Mouse (Mus musculus): ENCODE data around the gene Tmem97. TPM values are rescaled to one million over a fixed set of nuclear protein-coding genes. Genes with fewer than 3 reads are reported as not detected.
"Not testable (repeated sequence)": the region's sequence is repeated elsewhere in the genome, so short reads cannot be mapped to it uniquely, and the experiment has no call there.

Tmem97 gene
- 73.4 and 73.5 TPM in 2 replicates for polyA plus RNA-seq (2015; fragmentation: Nextera tagmentation; extraction: Ambion mirVana)

DNA sequence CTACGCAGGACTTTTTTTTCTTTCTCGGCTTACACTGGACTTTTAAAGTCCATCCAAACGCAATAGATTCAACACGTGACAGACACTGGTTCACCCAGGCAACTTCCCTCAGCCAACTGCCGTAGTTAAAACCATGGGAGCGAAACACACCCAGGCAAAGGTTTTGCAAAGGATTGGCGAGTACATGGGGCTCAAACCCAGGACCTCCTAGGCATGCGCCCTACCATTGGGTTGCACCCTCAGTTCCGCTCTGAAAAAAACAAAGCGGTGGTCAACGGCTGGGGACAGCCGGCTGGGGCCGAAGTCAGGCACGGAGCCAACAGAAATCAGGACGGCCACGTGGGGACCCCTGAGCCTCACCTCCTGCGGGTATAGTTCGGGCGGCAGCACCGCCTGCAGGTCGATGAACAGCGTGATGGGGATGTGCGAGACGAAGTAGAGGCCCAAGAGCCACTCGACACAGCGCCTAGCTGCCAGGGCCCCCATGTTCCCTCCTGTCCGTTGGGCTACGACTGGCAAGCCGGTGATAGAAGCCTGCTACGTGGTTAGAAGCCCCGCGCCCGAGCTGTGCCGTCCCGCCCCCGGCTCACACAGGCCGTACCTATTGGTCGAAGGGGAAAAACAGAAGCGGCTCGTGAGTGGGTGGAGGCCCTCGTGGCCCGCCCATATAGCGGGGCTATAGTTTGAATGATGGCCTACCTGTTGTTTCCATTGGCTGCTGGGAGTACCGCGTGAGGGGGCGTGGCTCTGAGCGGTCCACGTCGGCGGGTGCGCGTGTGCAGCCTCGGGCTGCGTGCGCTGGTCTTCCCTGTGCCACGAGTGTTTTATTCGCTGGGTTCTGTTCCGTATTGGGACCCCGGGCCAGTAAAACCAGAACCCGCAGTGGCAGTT, at the start of gene Tmem97:
Gene Tmem97, minus strand, starts transcription at position 610 of the 891 bp plus-strand sequence.
- Histone ChIP-seq H3K9me3 (replicated peaks) (no peaks in the 10 kb centered on the region), H3K27ac (replicated peaks) (peak within 1 kb of the TSS; percentile 81), H3K4me3 (replicated peaks) (peak within 1 kb of the TSS; percentile 64), H3K4me1 (peaks cover 21% of the 10 kb centered on the region), H3K36me3 (peaks cover 4% of the 10 kb centered on the region; the same call in 1 of the 2 replicates), H3K27me3 (no peaks in the 10 kb centered on the region), H3K9ac (peak within 1 kb of the TSS; percentile 53), H3K4me2 (replicated peaks) (peak within 1 kb of the TSS; percentile 78)
- WGBS, result under 1% methylated on average over 60 of the region's 60 CpGs
- peak; percentile 100 for ATAC-seq (ENCODE audit: insufficient number of reproducible peaks, low FRiP score, low TSS enrichment, low read depth)

DNA sequence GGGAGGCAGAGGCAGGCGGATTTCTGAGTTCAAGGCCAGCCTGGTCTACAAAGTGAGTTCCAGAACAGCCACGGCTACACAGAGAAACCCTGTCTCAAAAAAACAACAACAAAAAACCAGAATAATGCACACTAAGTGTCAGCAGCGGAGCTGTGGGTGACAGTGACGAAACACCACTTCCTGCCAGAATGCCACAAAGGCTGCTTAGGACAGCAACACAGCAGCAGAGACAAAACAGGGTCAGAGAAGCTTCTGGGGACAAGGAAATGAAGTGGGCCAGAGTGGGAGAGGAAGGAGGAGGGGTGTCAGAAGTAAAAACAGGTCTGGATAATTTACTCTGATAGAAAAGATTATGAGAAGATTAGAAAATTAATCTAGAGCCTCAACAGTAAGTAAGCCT, 49.5 kb upstream of the Tmem97 start:
- H3K27me3 ChIP-seq, result no peaks in the 10 kb centered on the region
- H3K9me3 ChIP-seq (replicated peaks), result no peaks in the 10 kb centered on the region
- WGBS, result 82% methylated on average over 4 of the region's 4 CpGs
- no peak overlapping the region for H3K9ac ChIP-seq
- ATAC-seq (ENCODE audit: insufficient number of reproducible peaks, low FRiP score, low TSS enrichment, low read depth), result no peak
- no peak overlapping the region for H3K4me3 ChIP-seq (replicated peaks)
- H3K4me1 ChIP-seq, result 0 out of 2 replicates have a peak, but pooled peaks cover 4% of the 10 kb centered on the region
- no peak overlapping the region for H3K27ac ChIP-seq (replicated peaks)
- peaks cover 4% of the 10 kb centered on the region; the same call in 1 of the 2 replicates for H3K36me3 ChIP-seq
- H3K4me2 ChIP-seq (replicated peaks), result no peak overlapping the region

DNA sequence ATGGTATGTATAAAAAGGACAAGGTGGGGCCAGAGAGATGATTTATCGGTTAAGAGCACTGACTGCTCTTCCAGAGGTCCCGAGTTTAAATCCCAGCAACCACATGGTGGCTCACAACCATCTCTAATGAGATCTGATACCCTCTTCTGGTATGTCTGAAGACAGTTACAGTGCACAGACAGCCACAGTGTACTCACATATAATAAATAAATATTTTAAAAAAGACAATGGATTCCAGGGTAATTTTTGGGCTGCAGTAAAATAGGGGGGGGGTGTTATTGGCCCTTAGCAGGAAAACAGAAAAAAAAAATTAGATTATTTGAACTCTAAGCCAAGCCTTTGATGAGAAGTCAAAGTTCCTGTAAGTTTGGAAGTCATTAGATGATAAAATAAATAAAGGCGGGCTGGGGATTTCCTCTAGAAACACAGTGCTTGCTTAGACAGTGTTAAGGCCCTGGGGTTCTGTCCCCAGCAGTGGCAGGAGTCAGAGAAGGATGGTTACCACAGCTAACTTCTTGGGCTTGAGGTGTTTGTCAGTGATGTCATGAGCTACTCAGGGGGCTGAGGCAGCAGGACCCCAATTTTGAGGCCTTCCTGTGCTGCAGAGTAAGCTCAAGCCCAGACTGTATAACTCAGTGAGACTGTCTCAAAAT, 48.3 kb upstream of the Tmem97 start:
- ATAC-seq (ENCODE audit: insufficient number of reproducible peaks, low FRiP score, low TSS enrichment, low read depth), result no peak
- no peak overlapping the region for H3K27ac ChIP-seq (replicated peaks)
- no peaks in the 10 kb centered on the region for H3K9me3 ChIP-seq (replicated peaks)
- 49% methylated on average over 3 of the region's 3 CpGs for WGBS
- peaks cover 4% of the 10 kb centered on the region; the same call in 1 of the 2 replicates for H3K36me3 ChIP-seq
- no peak overlapping the region for H3K4me3 ChIP-seq (replicated peaks)
- H3K27me3 ChIP-seq, result no peaks in the 10 kb centered on the region
- no peak overlapping the region for H3K9ac ChIP-seq
- H3K4me1 ChIP-seq, result 0 out of 2 replicates have a peak, but pooled peaks cover 4% of the 10 kb centered on the region
- no peak overlapping the region for H3K4me2 ChIP-seq (replicated peaks)

DNA sequence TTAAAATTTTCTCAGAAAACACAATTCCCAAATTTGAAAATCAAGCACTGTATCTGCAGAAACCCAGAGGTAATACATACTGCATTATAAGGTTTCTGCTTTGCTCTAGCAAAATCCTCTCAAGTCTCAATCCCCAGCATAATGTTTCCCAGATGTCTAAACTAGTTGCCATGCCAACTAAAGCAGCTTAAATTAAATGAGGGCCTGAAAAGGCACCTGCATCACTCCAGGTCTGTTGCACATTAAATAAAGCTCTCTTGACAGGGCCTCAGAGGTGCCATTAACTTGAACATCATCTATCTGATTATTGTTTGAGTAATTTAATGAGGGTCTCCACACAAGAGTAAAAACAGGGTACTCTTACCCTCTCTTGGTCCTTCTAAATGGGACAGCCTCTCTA, 46.2 kb upstream of the Tmem97 start:
- Histone ChIP-seq H3K27ac (replicated peaks) (no peak overlapping the region), H3K36me3 (no peaks in the 10 kb centered on the region), H3K4me1 (0 out of 2 replicates have a peak, but pooled peaks cover 4% of the 10 kb centered on the region), H3K4me3 (replicated peaks) (no peak overlapping the region), H3K9ac (no peak overlapping the region), H3K27me3 (no peaks in the 10 kb centered on the region), H3K4me2 (replicated peaks) (no peak overlapping the region), H3K9me3 (replicated peaks) (no peaks in the 10 kb centered on the region)
- peak; percentile 51 for ATAC-seq (ENCODE audit: insufficient number of reproducible peaks, low FRiP score, low TSS enrichment, low read depth)

DNA sequence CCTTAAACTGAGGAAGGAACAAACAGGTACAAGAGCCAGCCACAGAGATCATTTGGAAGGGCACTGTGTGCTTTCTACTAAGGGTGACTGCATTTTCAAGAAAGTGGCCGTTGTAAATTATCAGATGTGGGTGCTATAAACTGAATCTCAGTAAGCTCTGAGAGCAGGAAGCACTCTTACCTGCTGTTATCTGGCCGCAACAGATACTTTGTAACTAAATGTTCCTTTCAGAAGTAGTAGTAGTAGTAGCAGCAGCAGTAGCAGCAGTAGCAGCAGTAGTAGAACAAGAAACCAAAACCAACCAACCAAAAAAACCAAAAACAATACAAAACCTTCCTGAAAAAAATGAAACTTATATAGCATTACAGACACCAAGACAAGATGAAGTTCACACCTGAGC, 45.2 kb upstream of the Tmem97 start:
- no peak overlapping the region for H3K4me3 ChIP-seq (replicated peaks)
- no peak overlapping the region for H3K9ac ChIP-seq
- WGBS, result 86% methylated on average over 2 of the region's 2 CpGs
- no peaks in the 10 kb centered on the region for H3K27me3 ChIP-seq
- no peak for ATAC-seq (ENCODE audit: insufficient number of reproducible peaks, low FRiP score, low TSS enrichment, low read depth)
- H3K4me2 ChIP-seq (replicated peaks), result no peak overlapping the region
- no peaks in the 10 kb centered on the region for H3K9me3 ChIP-seq (replicated peaks)
- H3K27ac ChIP-seq (replicated peaks), result no peak overlapping the region
- 0 out of 2 replicates have a peak, but pooled peaks cover 4% of the 10 kb centered on the region for H3K4me1 ChIP-seq
- H3K36me3 ChIP-seq, result no peaks in the 10 kb centered on the region

DNA sequence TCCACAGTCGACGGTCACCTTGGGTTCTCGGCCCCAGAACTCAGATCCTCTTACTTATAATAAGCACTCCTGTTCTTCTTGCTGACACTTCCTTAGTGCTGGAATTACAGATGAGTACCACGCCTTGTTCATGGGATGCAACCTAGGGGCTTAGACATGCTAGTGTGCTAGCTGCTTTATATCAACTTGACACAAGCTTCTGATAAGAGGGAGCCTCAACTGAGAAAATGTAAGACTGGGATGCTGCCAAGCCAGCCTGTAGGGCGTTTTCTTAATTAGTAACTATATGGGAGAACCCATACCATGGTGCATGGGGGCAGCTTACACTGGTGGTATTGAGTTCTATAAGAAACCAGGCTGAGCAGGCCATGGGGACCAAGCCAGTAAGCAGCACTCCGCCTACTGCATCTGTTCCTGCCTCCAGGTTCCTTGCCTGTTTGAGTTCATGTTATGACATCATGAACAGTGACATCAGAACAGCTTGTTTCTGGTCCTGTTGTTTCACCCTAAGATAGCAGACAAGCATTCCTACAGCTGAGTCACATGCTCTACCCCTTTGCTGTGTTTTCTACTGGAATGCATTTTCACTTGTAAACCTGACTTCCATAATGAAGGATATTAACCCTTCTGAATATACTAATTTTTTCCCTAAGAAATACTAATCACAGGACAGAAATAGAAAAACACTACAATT, 43.8 kb upstream of the Tmem97 start:
- WGBS, result 85% methylated on average over 6 of the region's 6 CpGs
- H3K9me3 ChIP-seq (replicated peaks), result no peaks in the 10 kb centered on the region
- no peak overlapping the region for H3K4me3 ChIP-seq (replicated peaks)
- no peak overlapping the region for H3K9ac ChIP-seq
- H3K4me1 ChIP-seq, result 0 out of 2 replicates have a peak, but pooled peaks cover 4% of the 10 kb centered on the region
- no peaks in the 10 kb centered on the region for H3K36me3 ChIP-seq
- no peak overlapping the region for H3K4me2 ChIP-seq (replicated peaks)
- ATAC-seq (ENCODE audit: insufficient number of reproducible peaks, low FRiP score, low TSS enrichment, low read depth), result no peak
- H3K27me3 ChIP-seq, result no peaks in the 10 kb centered on the region
- H3K27ac ChIP-seq (replicated peaks), result no peak overlapping the region

DNA sequence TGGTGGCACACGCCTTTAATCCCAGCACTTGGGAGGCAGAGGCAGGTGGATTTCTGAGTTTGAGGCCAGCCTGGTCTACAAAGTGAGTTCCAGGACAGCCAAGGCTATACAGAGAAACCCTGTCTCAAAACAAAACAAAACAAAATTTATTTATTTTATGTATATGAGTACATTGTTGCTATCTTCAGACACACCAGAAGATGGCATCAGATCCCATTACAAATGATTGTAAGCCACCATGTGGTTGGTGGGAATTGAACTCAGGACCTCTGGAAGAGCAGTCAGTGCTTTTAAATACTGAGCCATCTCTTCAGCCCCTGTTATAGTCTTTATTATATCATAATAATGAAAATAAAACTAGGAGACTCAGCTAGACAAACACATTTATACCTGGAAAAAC, 37.1 kb upstream of the Tmem97 start:
- not testable (repeated sequence) for H3K27ac ChIP-seq (replicated peaks); H3K9ac ChIP-seq; H3K4me1 ChIP-seq; H3K27me3 ChIP-seq; H3K4me3 ChIP-seq (replicated peaks); H3K9me3 ChIP-seq (replicated peaks); H3K4me2 ChIP-seq (replicated peaks); ATAC-seq (ENCODE audit: insufficient number of reproducible peaks, low FRiP score, low TSS enrichment, low read depth)
- peaks cover 25% of the 10 kb centered on the region for H3K36me3 ChIP-seq
- 84% methylated on average over 1 of the region's 1 CpGs for WGBS

DNA sequence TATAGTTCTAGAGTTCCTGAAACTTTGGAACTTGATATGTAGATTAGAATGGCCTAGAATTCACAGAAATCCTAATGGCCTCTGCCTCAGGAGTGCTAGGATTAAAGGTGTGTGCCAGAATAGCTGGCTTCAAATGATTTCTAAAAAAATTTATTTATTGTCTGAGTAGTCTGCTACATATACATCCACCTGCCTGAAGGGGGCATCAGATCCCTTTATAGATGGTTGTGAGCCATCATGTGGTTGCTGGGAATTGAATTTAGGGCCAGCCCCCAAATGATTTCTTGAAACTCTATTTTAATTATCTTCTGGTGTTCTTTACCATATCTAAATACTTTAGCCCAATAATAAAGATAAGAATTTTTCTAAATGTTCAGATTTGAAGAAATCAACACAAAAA, 35.5 kb upstream of the Tmem97 start:
- Histone ChIP-seq H3K27ac (replicated peaks) (no peak overlapping the region), H3K36me3 (peaks cover 29% of the 10 kb centered on the region), H3K4me3 (replicated peaks) (no peak overlapping the region), H3K27me3 (no peaks in the 10 kb centered on the region), H3K4me2 (replicated peaks) (no peak overlapping the region), H3K9me3 (replicated peaks) (no peaks in the 10 kb centered on the region), H3K9ac (no peak overlapping the region), H3K4me1 (no peaks in the 10 kb centered on the region)
- ATAC-seq (ENCODE audit: insufficient number of reproducible peaks, low FRiP score, low TSS enrichment, low read depth), result no peak

DNA sequence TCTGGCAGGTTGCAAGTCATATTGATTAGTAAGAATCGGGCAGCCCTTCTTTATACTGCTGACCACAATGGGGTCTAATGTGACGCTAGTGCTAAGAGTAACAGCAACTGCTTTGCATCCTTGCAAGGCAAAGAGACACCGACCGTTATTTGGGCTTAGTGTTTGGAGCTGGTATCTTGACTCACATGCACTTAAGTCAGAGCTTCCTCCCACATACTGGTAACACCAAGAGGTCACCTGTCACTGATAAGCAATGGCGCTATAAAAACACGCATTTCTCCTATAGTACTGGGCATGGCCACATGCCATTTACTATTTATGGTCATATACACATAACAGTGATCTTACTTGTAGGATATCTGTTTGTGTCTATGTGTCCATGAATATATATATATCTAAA, 32.3 kb upstream of the Tmem97 start:
- peaks cover 56% of the 10 kb centered on the region for H3K36me3 ChIP-seq
- no peak overlapping the region for H3K4me2 ChIP-seq (replicated peaks)
- ATAC-seq (ENCODE audit: insufficient number of reproducible peaks, low FRiP score, low TSS enrichment, low read depth), result no peak
- no peak overlapping the region for H3K9ac ChIP-seq
- H3K4me1 ChIP-seq, result no peaks in the 10 kb centered on the region
- H3K9me3 ChIP-seq (replicated peaks), result no peaks in the 10 kb centered on the region
- WGBS, result 91% methylated on average over 6 of the region's 6 CpGs
- no peaks in the 10 kb centered on the region for H3K27me3 ChIP-seq
- H3K27ac ChIP-seq (replicated peaks), result no peak overlapping the region
- H3K4me3 ChIP-seq (replicated peaks), result no peak overlapping the region

DNA sequence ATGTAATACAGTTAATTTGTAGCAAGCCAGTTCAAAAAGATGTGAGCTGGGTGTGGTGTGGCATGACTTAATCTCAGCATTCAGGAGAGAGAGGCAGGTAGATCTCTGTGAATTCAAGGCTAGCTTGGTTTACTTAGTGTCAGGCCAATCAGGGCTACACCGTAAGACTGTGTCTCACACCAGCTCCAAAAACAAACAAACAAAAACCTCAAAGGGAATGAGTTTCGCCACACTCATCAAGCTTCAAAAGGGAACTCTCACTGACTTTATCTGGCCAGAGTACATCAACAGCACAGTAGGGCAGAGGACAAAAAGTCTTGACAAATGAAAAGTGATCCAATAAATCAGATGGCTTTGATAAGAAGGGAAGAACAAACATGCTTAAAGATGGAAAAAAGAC, 24.4 kb upstream of the Tmem97 start:
- WGBS, result 80% methylated on average over 2 of the region's 2 CpGs
- Histone ChIP-seq H3K4me1 (no peaks in the 10 kb centered on the region), H3K4me3 (replicated peaks) (no peak overlapping the region), H3K27me3 (no peaks in the 10 kb centered on the region), H3K4me2 (replicated peaks) (no peak overlapping the region), H3K9me3 (replicated peaks) (no peaks in the 10 kb centered on the region), H3K9ac (no peak overlapping the region), H3K36me3 (peaks cover 65% of the 10 kb centered on the region), H3K27ac (replicated peaks) (no peak overlapping the region)
- no peak for ATAC-seq (ENCODE audit: insufficient number of reproducible peaks, low FRiP score, low TSS enrichment, low read depth)

DNA sequence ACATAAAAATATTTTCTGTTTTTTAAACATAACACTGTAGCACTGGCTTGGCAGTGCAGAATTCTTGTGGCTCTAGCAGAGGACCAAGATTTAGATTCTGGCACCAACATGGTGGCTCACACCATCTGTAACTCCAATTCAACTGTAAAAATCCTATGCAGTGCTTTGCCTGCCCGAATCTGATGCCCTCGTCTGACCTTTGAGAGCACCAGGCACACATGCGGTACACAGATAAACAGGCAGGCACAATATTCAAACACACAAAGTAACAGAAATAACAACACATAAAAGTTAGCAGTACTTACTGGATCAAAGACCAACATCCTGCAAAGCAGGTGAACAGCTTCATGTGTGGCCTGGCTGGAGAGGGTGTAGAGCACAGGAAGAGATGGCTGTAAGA, 24.0 kb upstream of the Tmem97 start:
- 92% methylated on average over 3 of the region's 3 CpGs for WGBS
- Histone ChIP-seq H3K27ac (replicated peaks) (no peak overlapping the region), H3K9ac (no peak overlapping the region), H3K27me3 (no peaks in the 10 kb centered on the region), H3K4me1 (no peaks in the 10 kb centered on the region), H3K9me3 (replicated peaks) (no peaks in the 10 kb centered on the region), H3K4me2 (replicated peaks) (no peak overlapping the region), H3K4me3 (replicated peaks) (no peak overlapping the region), H3K36me3 (peaks cover 61% of the 10 kb centered on the region)
- no peak for ATAC-seq (ENCODE audit: insufficient number of reproducible peaks, low FRiP score, low TSS enrichment, low read depth)

Data from embryonic facial prominence, embryonic 15.5 days (tissue).